Mouse (Mus musculus): ENCODE measurements around the gene Rwdd4a. TPM values are rescaled to one million over a fixed set of nuclear protein-coding genes. Genes with fewer than 3 reads are reported as not detected.

Rwdd4a gene
- polyA plus RNA-seq, 1 experiment from 2014 or later = 31.3 TPM

DNA sequence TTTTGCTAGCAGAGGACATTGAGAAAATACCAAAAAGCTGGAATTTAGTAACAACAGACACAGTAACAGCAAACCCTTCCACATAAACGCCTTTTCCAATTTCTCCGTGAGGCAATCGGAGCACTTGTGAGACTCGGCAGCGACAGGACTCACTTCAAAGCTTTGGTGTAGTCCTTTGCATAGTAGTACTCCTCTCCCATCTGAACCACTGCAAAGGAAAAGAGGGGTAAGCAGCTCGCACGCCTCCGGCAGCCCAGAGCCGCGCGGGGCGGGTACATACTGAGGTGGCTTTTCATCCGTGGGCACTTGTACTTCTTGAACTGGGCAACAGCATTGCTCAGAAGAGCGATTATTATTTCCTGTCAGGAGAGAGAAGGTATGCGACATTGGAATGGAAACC, 19.9 kb upstream of the Rwdd4a start:
- 91% methylated on average over 15 of the region's 15 CpGs for WGBS
- Histone ChIP-seq H3K9ac (ENCODE audit: low read length) (no peak overlapping the region), H3K27me3 (ENCODE audit: control insufficient read depth, insufficient read depth, low read depth, low read length) (no peaks in the 10 kb centered on the region), H3K9me3 (ENCODE audit: control insufficient read depth, low read length) (no peaks in the 10 kb centered on the region), H3K36me3 (ENCODE audit: control insufficient read depth, insufficient read depth, low read length) (peaks cover 25% of the 10 kb centered on the region), H3K4me3 (ENCODE audit: low read length) (no peak overlapping the region), H3K4me2 (ENCODE audit: low read depth, low read length) (no peak overlapping the region), H3K27ac (ENCODE audit: low read length) (no peak overlapping the region), H3K4me1 (replicated peaks; ENCODE audit: control insufficient read depth, insufficient read depth, low read length) (no peaks in the 10 kb centered on the region)
- ATAC-seq (ENCODE audit: low read depth) = no peak

DNA sequence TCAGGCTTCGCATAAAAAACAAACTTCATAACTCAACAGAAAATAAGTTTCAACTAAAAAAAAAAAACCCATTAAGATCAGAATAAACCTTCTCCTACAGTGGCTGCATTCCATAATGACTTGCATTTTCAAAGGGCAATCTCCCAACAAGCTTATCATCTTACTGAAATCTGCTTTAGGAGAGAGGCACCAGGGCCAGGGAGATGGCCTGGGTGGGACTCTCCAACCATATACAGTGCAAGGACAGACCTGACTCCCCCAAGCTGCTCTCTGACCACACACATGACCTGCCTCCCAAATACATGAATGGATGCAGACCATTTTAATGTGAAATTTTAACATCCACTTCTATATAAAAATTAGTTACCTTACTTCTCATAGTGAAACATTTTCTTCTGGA, 5.4 kb upstream of the Rwdd4a start:
- no peak overlapping the region for H3K4me2 ChIP-seq (ENCODE audit: low read depth, low read length)
- H3K36me3 ChIP-seq (ENCODE audit: control insufficient read depth, insufficient read depth, low read length) = peaks cover 20% of the 10 kb centered on the region
- no peaks in the 10 kb centered on the region for H3K9me3 ChIP-seq (ENCODE audit: control insufficient read depth, low read length)
- no peak for ATAC-seq (ENCODE audit: low read depth)
- no peaks in the 10 kb centered on the region for H3K27me3 ChIP-seq (ENCODE audit: control insufficient read depth, insufficient read depth, low read depth, low read length)
- no peak overlapping the region for H3K4me3 ChIP-seq (ENCODE audit: low read length)
- WGBS = 97% methylated on average over 1 of the region's 1 CpGs
- no peak overlapping the region for H3K27ac ChIP-seq (ENCODE audit: low read length)
- H3K4me1 ChIP-seq (replicated peaks; ENCODE audit: control insufficient read depth, insufficient read depth, low read length) = peaks cover 10% of the 10 kb centered on the region
- no peak overlapping the region for H3K9ac ChIP-seq (ENCODE audit: low read length)

DNA sequence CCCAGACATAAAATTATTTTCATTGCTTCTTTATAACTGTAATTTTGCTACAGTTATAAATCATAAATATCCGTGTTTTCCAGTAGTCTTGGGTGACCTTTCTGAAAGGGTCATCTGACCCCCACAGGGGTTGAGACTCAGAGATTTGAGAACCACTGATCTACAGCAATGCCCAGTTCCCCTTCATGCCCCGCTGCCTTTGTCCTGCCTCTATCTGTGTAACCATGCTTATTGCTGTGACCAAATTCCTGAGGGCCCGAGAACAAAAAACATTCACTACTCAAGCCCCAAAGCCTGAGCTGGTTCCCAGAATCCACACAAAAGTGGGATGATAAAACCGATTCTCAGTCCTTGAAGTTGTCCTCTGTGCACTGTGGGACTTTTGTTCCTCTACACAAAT, 4.9 kb downstream of the Rwdd4a start:
- Histone ChIP-seq H3K27me3 (ENCODE audit: control insufficient read depth, insufficient read depth, low read depth, low read length) (no peaks in the 10 kb centered on the region), H3K4me2 (ENCODE audit: low read depth, low read length) (no peak overlapping the region), H3K27ac (ENCODE audit: low read length) (no peak overlapping the region), H3K36me3 (ENCODE audit: control insufficient read depth, insufficient read depth, low read length) (peaks cover 13% of the 10 kb centered on the region; the same call in 1 of the 2 replicates), H3K4me1 (replicated peaks; ENCODE audit: control insufficient read depth, insufficient read depth, low read length) (peaks cover 5% of the 10 kb centered on the region; the same call in 1 of the 2 replicates), H3K4me3 (ENCODE audit: low read length) (no peak overlapping the region), H3K9me3 (ENCODE audit: control insufficient read depth, low read length) (no peaks in the 10 kb centered on the region), H3K9ac (ENCODE audit: low read length) (no peak overlapping the region)
- no peak for ATAC-seq (ENCODE audit: low read depth)
- 91% methylated on average over 4 of the region's 4 CpGs for WGBS

GRCm38 (mm10) chr8:47542746-47543145, 9.3 kb downstream of the Rwdd4a start:
- Histone ChIP-seq H3K4me2 (ENCODE audit: low read depth, low read length) (no peak overlapping the region), H3K9ac (ENCODE audit: low read length) (no peak overlapping the region), H3K4me1 (replicated peaks; ENCODE audit: control insufficient read depth, insufficient read depth, low read length) (no peaks in the 10 kb centered on the region), H3K27me3 (ENCODE audit: control insufficient read depth, insufficient read depth, low read depth, low read length) (no peaks in the 10 kb centered on the region), H3K9me3 (ENCODE audit: control insufficient read depth, low read length) (no peaks in the 10 kb centered on the region), H3K4me3 (ENCODE audit: low read length) (no peak overlapping the region), H3K27ac (ENCODE audit: low read length) (no peak overlapping the region), H3K36me3 (ENCODE audit: control insufficient read depth, insufficient read depth, low read length) (peaks cover 33% of the 10 kb centered on the region)
- 94% methylated on average over 16 of the region's 16 CpGs for WGBS
- no peak for ATAC-seq (ENCODE audit: low read depth)

DNA sequence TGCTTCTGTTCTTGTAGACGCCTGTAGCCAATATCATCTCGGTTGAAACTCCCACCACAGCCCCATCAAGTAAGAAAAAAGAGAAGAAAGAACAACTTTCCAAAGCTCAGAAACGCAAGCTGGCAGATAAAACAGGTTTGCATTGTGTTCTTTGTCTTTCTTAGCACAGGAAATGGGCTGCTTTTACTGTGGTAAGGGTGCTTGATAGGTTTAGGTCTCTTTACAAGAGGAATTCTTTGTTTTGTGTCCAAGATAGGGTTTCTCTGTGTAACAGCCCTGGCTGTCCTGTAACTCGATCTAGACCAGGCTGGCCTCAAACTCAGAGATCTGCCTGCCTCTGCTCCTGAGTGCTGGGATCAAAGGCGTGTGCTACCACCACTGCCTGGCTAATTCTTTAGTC, 10.6 kb downstream of the Rwdd4a start:
- Histone ChIP-seq H3K27me3 (ENCODE audit: control insufficient read depth, insufficient read depth, low read depth, low read length) (no peaks in the 10 kb centered on the region), H3K36me3 (ENCODE audit: control insufficient read depth, insufficient read depth, low read length) (peaks cover 43% of the 10 kb centered on the region), H3K27ac (ENCODE audit: low read length) (no peak overlapping the region), H3K9me3 (ENCODE audit: control insufficient read depth, low read length) (no peaks in the 10 kb centered on the region), H3K4me2 (ENCODE audit: low read depth, low read length) (no peak overlapping the region), H3K4me3 (ENCODE audit: low read length) (no peak overlapping the region), H3K4me1 (replicated peaks; ENCODE audit: control insufficient read depth, insufficient read depth, low read length) (no peaks in the 10 kb centered on the region), H3K9ac (ENCODE audit: low read length) (no peak overlapping the region)
- ATAC-seq (ENCODE audit: low read depth) = no peak
- WGBS = 86% methylated on average over 5 of the region's 5 CpGs

- Histone ChIP-seq H3K27me3 (ENCODE audit: control insufficient read depth, insufficient read depth, low read depth, low read length) (no peaks in the 10 kb centered on the region), H3K4me2 (ENCODE audit: low read depth, low read length) (no peak overlapping the region), H3K9me3 (ENCODE audit: control insufficient read depth, low read length) (no peaks in the 10 kb centered on the region), H3K4me3 (ENCODE audit: low read length) (no peak overlapping the region), H3K36me3 (ENCODE audit: control insufficient read depth, insufficient read depth, low read length) (peaks cover 51% of the 10 kb centered on the region), H3K9ac (ENCODE audit: low read length) (no peak overlapping the region), H3K27ac (ENCODE audit: low read length) (no peak overlapping the region), H3K4me1 (replicated peaks; ENCODE audit: control insufficient read depth, insufficient read depth, low read length) (no peaks in the 10 kb centered on the region)
- no peak for ATAC-seq (ENCODE audit: low read depth)
- 95% methylated on average over 10 of the region's 10 CpGs for WGBS
Measured at GRCm38 (mm10) chr8:47547102-47547501, 13.6 kb downstream of the Rwdd4a start.

GRCm38 (mm10) chr8:47553613-47554012, 20.1 kb downstream of the Rwdd4a start:
- H3K4me3 ChIP-seq (ENCODE audit: low read length) = no peak overlapping the region
- no peak overlapping the region for H3K9ac ChIP-seq (ENCODE audit: low read length)
- peaks cover 21% of the 10 kb centered on the region for H3K36me3 ChIP-seq (ENCODE audit: control insufficient read depth, insufficient read depth, low read length)
- no peak for ATAC-seq (ENCODE audit: low read depth)
- H3K4me2 ChIP-seq (ENCODE audit: low read depth, low read length) = no peak overlapping the region
- no peaks in the 10 kb centered on the region for H3K9me3 ChIP-seq (ENCODE audit: control insufficient read depth, low read length)
- no peak overlapping the region for H3K27ac ChIP-seq (ENCODE audit: low read length)
- no peaks in the 10 kb centered on the region for H3K4me1 ChIP-seq (replicated peaks; ENCODE audit: control insufficient read depth, insufficient read depth, low read length)
- WGBS = 81% methylated on average over 6 of the region's 6 CpGs
- no peaks in the 10 kb centered on the region for H3K27me3 ChIP-seq (ENCODE audit: control insufficient read depth, insufficient read depth, low read depth, low read length)

DNA sequence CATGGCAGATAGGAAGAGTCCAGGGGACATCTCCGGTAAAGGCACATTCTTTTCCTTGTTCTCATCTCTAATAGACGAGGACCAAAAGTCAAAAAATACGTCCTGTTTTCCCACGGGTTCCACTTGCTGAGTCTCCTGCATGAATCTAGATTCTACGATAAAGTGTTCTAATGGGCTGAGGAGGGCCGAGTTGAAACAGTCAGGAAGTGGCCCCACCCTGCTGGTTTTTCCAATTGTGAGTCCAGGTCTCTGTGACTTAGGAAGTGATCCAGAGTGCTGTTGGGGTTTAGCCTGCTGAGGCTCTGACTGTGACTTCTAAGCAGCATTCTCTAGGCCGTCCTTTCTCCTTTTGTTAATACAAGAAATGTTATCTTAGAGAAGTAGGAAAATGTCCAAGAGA, 23.0 kb downstream of the Rwdd4a start:
- Histone ChIP-seq H3K27me3 (ENCODE audit: control insufficient read depth, insufficient read depth, low read depth, low read length) (no peaks in the 10 kb centered on the region), H3K4me2 (ENCODE audit: low read depth, low read length) (no peak overlapping the region), H3K36me3 (ENCODE audit: control insufficient read depth, insufficient read depth, low read length) (peaks cover 7% of the 10 kb centered on the region), H3K27ac (ENCODE audit: low read length) (no peak overlapping the region), H3K4me3 (ENCODE audit: low read length) (no peak overlapping the region), H3K9ac (ENCODE audit: low read length) (no peak overlapping the region), H3K9me3 (ENCODE audit: control insufficient read depth, low read length) (no peaks in the 10 kb centered on the region), H3K4me1 (replicated peaks; ENCODE audit: control insufficient read depth, insufficient read depth, low read length) (no peaks in the 10 kb centered on the region)
- no peak for ATAC-seq (ENCODE audit: low read depth)
- 84% methylated on average over 7 of the region's 7 CpGs for WGBS

GRCm38 (mm10) chr8:47558274-47558673, 24.8 kb downstream of the Rwdd4a start:
- no peak for ATAC-seq (ENCODE audit: low read depth)
- 12% methylated on average over 7 of the region's 7 CpGs for WGBS
- peaks cover 2% of the 10 kb centered on the region for H3K36me3 ChIP-seq (ENCODE audit: control insufficient read depth, insufficient read depth, low read length)
- no peak overlapping the region for H3K4me3 ChIP-seq (ENCODE audit: low read length)
- H3K9ac ChIP-seq (ENCODE audit: low read length) = no peak overlapping the region
- H3K9me3 ChIP-seq (ENCODE audit: control insufficient read depth, low read length) = no peaks in the 10 kb centered on the region
- no peaks in the 10 kb centered on the region for H3K27me3 ChIP-seq (ENCODE audit: control insufficient read depth, insufficient read depth, low read depth, low read length)
- no peak overlapping the region for H3K4me2 ChIP-seq (ENCODE audit: low read depth, low read length)
- no peak overlapping the region for H3K27ac ChIP-seq (ENCODE audit: low read length)
- no peaks in the 10 kb centered on the region for H3K4me1 ChIP-seq (replicated peaks; ENCODE audit: control insufficient read depth, insufficient read depth, low read length)

- no peaks in the 10 kb centered on the region for H3K36me3 ChIP-seq (ENCODE audit: control insufficient read depth, insufficient read depth, low read length)
- no peak for ATAC-seq (ENCODE audit: low read depth)
- no peaks in the 10 kb centered on the region for H3K9me3 ChIP-seq (ENCODE audit: control insufficient read depth, low read length)
- no peak overlapping the region for H3K9ac ChIP-seq (ENCODE audit: low read length)
- no peak overlapping the region for H3K4me2 ChIP-seq (ENCODE audit: low read depth, low read length)
- H3K4me3 ChIP-seq (ENCODE audit: low read length) = no peak overlapping the region
- no peaks in the 10 kb centered on the region for H3K4me1 ChIP-seq (replicated peaks; ENCODE audit: control insufficient read depth, insufficient read depth, low read length)
- WGBS = 81% methylated on average over 7 of the region's 7 CpGs
- no peak overlapping the region for H3K27ac ChIP-seq (ENCODE audit: low read length)
- no peaks in the 10 kb centered on the region for H3K27me3 ChIP-seq (ENCODE audit: control insufficient read depth, insufficient read depth, low read depth, low read length)
Measured at GRCm38 (mm10) chr8:47560801-47561200, 27.3 kb downstream of the Rwdd4a start.

Measured in lung, embryonic 16.5 days (tissue).